Mouse (Mus musculus) limb, embryonic 10.5 days (tissue): ENCODE results near the gene Sox10. TPM values are rescaled to one million over a fixed set of nuclear protein-coding genes. Genes with fewer than 3 reads are reported as not detected.

Experiments used
- DNase-seq: peaks from one replicate; pipeline ENCODE4 v3.0.0-alpha.2; 2017; ENCODE audit warnings: low spot score
- H3K27ac ChIP-seq: fragments of 300-500 bp; sonication (generic); 2 replicates; pipeline ENCODE4 v1.5.1; 2016; ENCODE audit warnings: mild to moderate bottlenecking
- H3K27me3 ChIP-seq: fragments of 300-500 bp; sonication (generic); 2 replicates; pipeline ENCODE4 v1.6.1; 2016; ENCODE audit warnings: low read depth, mild to moderate bottlenecking; ENCODE audit not compliant: poor library complexity, severe bottlenecking
- H3K36me3 ChIP-seq: fragments of 300-500 bp; sonication (generic); 2 replicates; pipeline ENCODE4 v1.6.1; 2016; ENCODE audit warnings: mild to moderate bottlenecking, moderate library complexity
- H3K4me1 ChIP-seq: fragments of 300-500 bp; sonication (generic); 2 replicates; pipeline ENCODE4 v1.6.1; 2016
- H3K4me3 ChIP-seq: fragments of 300-500 bp; sonication (generic); 2 replicates; pipeline ENCODE4 v1.5.1; 2016; ENCODE audit warnings: mild to moderate bottlenecking, moderate library complexity
- H3K9me3 ChIP-seq: fragments of 300-500 bp; sonication (generic); replicated peaks from 2 replicates; pipeline ENCODE4 v1.6.1; 2016; ENCODE audit warnings: mild to moderate bottlenecking
- WGBS: fragments of 180-500 bp; shearing (Covaris S2); methylation state at CpG from one replicate; pipeline ENCODE4 v1.1.7; 2016; 5-methylcytosine and 5-hydroxymethylcytosine counted together
- polyA plus RNA-seq: library from polyadenylated mRNA; unstranded; fragments of >200 nt; fragmentation: Nextera tagmentation; extraction: Ambion mirVana; gene quantifications from 2 replicates; pipeline ENCODE4 v1.2.1, GENCODE M21; 2016

Gene Sox10
- polyA plus RNA-seq, 1 experiment from 2014 or later = 1.8 TPM

DNA sequence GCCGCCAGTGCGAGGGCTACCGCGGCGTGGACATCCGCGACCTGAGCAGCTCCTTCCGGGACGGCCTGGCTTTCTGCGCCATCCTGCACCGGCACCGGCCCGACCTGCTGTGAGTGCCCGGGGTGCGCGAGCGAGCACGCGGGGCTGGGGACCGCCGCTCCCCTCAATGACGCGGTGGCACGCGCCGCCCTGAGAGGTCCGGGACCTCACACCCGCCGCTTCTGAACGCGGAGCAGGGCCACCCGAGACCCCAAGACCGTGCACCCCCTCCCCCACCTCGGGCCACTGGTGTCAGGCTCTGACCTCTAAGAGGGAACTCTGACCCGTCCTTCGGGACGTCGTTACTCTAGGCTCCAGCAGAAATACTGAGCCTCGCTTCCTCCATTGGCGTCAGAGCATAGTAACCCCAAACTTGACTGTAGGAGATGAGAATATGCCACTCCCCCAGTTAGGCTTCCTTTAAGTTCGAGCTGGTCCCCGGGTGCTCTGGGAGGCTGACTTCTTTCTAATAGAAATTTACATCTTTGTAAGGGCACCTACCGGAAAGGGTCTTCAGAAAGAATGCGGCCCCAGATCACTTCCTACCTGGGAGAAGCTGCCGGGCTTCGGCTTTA, 55.6 kb downstream of the Sox10 start:
- Histone ChIP-seq H3K27ac (peak overlapping the region; percentile 97), H3K27me3 (peaks cover 14% of the 10 kb centered on the region), H3K4me3 (peak overlapping the region; percentile 98), H3K9me3 (no peaks in the 10 kb centered on the region), H3K4me1 (peaks cover 47% of the 10 kb centered on the region), H3K36me3 (peaks cover 25% of the 10 kb centered on the region)
- DNase-seq = no peak
- under 1% methylated on average over 46 of the region's 46 CpGs for WGBS

DNA sequence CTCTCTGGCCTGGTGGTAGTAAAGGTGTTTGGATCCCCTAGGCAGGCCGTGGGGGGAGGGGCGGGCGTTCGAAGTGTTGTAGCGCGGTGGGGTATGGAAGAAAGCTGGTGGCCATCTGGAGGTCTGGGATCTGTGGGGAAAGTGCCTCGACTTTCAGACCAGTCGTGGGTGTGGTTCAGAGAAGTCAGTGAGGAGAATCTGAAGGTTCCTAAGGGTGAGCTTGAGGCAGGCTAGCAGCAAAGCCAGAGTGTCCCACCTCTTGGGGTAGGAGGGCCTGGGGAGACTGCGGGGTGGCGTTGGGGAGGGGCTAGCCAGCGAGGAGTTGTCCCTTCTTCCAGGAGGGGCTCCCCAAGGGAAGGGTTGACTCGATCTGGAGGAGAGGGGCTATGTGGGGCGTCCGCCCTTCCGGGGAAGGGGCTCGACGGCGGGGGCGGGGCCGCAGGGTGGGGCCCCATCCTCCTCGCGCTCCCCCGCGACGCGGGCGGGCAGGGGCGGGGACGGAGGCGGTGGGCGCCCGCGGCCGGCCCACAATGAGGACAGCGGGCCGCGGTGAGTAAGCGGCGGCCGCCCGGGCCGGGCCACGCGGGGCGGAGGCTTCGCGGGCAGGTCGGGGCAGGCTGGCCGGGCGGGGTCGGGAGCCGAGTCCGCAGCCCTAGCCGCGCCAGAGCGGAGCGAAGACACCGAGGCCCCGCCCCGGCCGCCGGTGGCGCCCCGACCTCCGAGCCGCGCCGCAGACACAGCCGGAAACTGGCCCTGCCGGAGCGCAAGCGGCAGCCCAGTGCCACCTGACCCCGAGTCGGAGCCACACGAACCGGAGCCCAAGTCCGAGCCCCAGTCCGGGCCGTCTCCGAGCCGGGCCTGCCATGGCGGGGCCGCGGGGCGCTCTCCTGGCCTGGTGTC, 56.4 kb downstream of the Sox10 start, which contains the start of gene Micall1:
Micall1 (plus strand) TSS at position 478 of the 900 bp plus-strand sequence.
- Histone ChIP-seq H3K27me3 (peaks cover 14% of the 10 kb centered on the region), H3K4me3 (peak within 1 kb of the TSS; percentile 98), H3K27ac (peak within 1 kb of the TSS; percentile 97), H3K9me3 (no peaks in the 10 kb centered on the region), H3K4me1 (peaks cover 47% of the 10 kb centered on the region), H3K36me3 (peaks cover 19% of the 10 kb centered on the region)
- WGBS = 1% methylated on average over 83 of the region's 85 CpGs
- peak; percentile 84 for DNase-seq

DNA sequence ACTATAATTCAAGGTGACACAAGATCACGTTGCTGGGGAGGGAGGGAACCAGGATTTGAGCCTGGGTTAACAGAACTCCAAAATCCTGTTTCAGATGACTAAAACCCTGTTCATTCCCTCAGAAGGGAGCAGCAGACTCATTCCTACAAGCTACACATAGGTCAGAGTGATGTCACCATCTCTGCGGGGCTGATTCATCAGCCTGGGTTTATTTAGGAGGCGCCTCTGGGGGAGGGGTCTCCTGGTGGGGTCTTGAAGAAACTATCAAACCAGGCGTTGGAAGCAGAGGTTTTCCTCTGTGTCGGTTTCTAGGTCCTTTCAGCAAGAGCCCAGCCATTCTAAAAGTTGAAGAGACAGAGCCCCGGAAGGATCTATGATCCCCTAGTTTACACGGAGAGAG, 57.1 kb downstream of the Sox10 start:
- 18% methylated on average over 7 of the region's 7 CpGs for WGBS
- H3K27me3 ChIP-seq = peaks cover 14% of the 10 kb centered on the region
- peak overlapping the region; percentile 98 for H3K4me3 ChIP-seq
- H3K27ac ChIP-seq = peak overlapping the region; percentile 97
- H3K9me3 ChIP-seq = no peaks in the 10 kb centered on the region
- peaks cover 47% of the 10 kb centered on the region for H3K4me1 ChIP-seq
- H3K36me3 ChIP-seq = peaks cover 12% of the 10 kb centered on the region
- peak; percentile 39 for DNase-seq

DNA sequence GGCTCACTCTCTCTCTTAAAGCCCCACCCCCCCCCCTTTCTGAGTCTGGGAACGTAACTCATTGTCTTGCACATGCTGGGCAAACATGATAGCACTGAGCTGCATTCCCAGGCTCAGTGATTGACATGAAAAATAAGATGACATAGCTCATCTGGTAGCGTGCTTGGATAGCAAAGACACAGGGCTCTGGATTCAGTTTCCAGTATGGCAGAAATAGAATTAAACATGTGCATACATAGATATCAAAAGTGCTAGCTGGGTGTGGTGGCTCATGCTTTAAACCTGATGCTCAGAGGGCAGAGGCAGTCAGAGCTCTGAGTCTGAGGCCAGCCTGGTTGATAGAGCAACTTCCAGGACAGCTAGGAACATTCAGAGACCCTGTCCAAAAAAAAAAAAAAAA, 59.2 kb downstream of the Sox10 start:
- no peak for DNase-seq

More for the DNA sequence above, 59.2 kb downstream of the Sox10 start:
- peaks cover 46% of the 10 kb centered on the region for H3K4me1 ChIP-seq
- H3K9me3 ChIP-seq = no peaks in the 10 kb centered on the region
- peaks cover 11% of the 10 kb centered on the region for H3K27me3 ChIP-seq
- WGBS = 67% methylated on average over 2 of the region's 2 CpGs
- H3K36me3 ChIP-seq = no peaks in the 10 kb centered on the region
- no peak overlapping the region for H3K27ac ChIP-seq
- no peak overlapping the region for H3K4me3 ChIP-seq

Other genes starting within 250 kb of the Sox10 start
- gene Lgals1, start 238.5 kb downstream of the Sox10 start, polyA plus RNA-seq = 292 and 458 TPM in 2 replicates
- 70.6 and 84.9 TPM in 2 replicates for gene Nol12, start 230.3 kb downstream of the Sox10 start, polyA plus RNA-seq
- gene Triobp, start 217.5 kb downstream of the Sox10 start, polyA plus RNA-seq = 47.9 and 54.6 TPM in 2 replicates
- gene H1f0, start 136.8 kb downstream of the Sox10 start, polyA plus RNA-seq = 330 and 448 TPM in 2 replicates
- gene Galr3, start 123.4 kb downstream of the Sox10 start, polyA plus RNA-seq = 0.13 TPM in 1 of 2 replicates, not detected in the other
- gene Ankrd54, start 102.3 kb downstream of the Sox10 start, polyA plus RNA-seq = 73.8 and 77.9 TPM in 2 replicates
- 278 and 295 TPM in 2 replicates for gene Eif3l, start 90.1 kb downstream of the Sox10 start, polyA plus RNA-seq
- gene Micall1, start 56.3 kb downstream of the Sox10 start, polyA plus RNA-seq = 6.8 and 9.7 TPM in 2 replicates
- gene Polr2f, start 24.2 kb downstream of the Sox10 start, polyA plus RNA-seq = 351 and 426 TPM in 2 replicates
- gene 1700088E04Rik, start 24.0 kb downstream of the Sox10 start, polyA plus RNA-seq = 5.2 and 5.7 TPM in 2 replicates
- 38.3 and 52.5 TPM in 2 replicates for gene Pick1, start 63.9 kb upstream of the Sox10 start, polyA plus RNA-seq
- 0.11 and 0.48 TPM in 2 replicates for gene Gm49486, start 64.2 kb upstream of the Sox10 start, polyA plus RNA-seq
- 0.16 TPM in 1 of 2 replicates, not detected in the other for gene Slc16a8, start 89.5 kb upstream of the Sox10 start, polyA plus RNA-seq
- 2.6 and 3.1 TPM in 2 replicates for gene Baiap2l2, start 120.3 kb upstream of the Sox10 start, polyA plus RNA-seq
- gene Pla2g6, start 163.2 kb upstream of the Sox10 start, polyA plus RNA-seq = 17.0 and 18.2 TPM in 2 replicates
- gene Maff, start 181.4 kb upstream of the Sox10 start, polyA plus RNA-seq = 1.2 and 1.5 TPM in 2 replicates
- 63.5 and 74.8 TPM in 2 replicates for gene Tmem184b, start 238.3 kb upstream of the Sox10 start, polyA plus RNA-seq